Mouse (Mus musculus) C2C12 (cell line): ENCODE measurements around the gene Ech1.

Experiments used
- CEBPB ChIP-seq: IDR thresholded peaks from one replicate; pipeline ENCODE4 v1.6.1; 2011; ENCODE audit warnings: low read depth, mild to moderate bottlenecking, control low read depth, moderate library complexity
- CTCF ChIP-seq: IDR thresholded peaks from one replicate; pipeline ENCODE4 v1.5.1; 2011; ENCODE audit not compliant: control insufficient read depth, insufficient read depth, insufficient read length
- MAX ChIP-seq: IDR thresholded peaks from one replicate; pipeline ENCODE4 v1.6.1; 2011; ENCODE audit warnings: mild to moderate bottlenecking, control low read depth
- MYOD1 ChIP-seq: IDR thresholded peaks from one replicate; pipeline ENCODE4 v1.6.1; 2011; ENCODE audit warnings: low read depth; ENCODE audit not compliant: control insufficient read depth, insufficient read length
- MYOG ChIP-seq: IDR thresholded peaks from one replicate; pipeline ENCODE4 v1.6.1; 2011; ENCODE audit not compliant: control insufficient read depth, insufficient read length; ENCODE audit errors: extremely low read depth
- USF1 ChIP-seq: IDR thresholded peaks from one replicate; pipeline ENCODE4 v1.6.1; 2011; ENCODE audit warnings: low read depth, mild to moderate bottlenecking, control low read depth, moderate library complexity

DNA sequence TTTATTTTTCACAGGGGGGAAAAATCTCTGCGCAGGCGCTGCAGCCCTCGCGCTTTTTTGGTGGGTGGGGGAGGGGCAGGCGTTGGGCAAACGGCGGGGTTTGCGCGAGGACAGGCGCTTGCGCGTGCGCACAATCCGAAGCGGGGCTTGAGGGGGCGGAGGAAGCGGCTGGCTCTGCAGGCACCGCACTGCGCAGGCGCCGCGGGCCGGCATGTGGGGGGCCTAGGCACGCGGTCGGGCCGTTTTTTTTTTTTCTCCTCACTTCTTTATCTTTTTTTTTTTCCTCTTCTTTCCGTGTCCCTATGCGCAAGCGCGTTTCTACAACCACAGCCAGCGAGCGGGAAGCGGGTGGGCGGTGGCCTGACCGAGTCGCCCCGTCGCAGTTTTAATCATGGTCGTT, 13.8 kb upstream of the Ech1 start:
- TF ChIP-seq MAX (peak; percentile 64), USF1 (no peak), CTCF (no peak), MYOG (no peak), CEBPB (no peak), MYOD1 (no peak)
